8 mouse cellular contexts compared by ENCODE assay signal in the genomic region with DNA sequence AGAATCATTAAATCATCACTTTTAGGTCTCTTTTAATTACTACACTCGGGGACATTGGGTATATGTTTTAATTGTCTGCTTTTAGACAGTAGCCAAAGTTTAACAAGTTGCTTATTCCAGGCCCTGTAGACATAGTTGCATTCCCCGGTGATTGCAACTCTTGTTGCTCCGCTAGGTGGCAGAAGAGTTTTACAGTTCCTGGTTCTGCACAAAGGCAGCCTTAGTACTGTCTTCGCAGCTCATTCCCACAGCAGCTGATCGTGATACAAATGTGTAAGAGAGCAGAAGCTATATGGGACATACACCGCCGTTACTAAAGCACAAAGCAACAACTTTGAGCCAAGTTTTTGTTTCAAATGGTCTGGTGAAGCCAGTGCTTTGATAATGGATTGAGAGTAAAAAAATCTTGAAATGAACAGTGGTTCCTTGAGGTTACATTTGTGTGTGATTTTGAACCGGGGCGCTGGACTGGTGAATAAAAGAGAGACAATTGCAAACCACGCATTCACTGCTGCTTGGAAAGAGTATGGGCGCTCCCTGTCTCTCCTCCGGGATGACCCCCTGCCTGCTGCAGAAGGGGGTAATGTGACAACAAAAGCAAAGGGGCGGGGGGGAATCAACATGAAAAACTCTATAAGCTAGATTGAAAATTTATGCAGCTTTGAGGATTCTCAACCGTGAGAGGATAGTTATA.
DNase-seq lines count a peak whose midpoint lies in the region; ATAC-seq and TF ChIP-seq lines count a peak whose summit lies in the region.

No protein-coding gene starts in this region.

- H3K9me3 ChIP-seq in embryonic facial prominence, embryonic 15.5 days (replicated peaks) = no peaks in the 10 kb centered on the region
- no peaks in the 10 kb centered on the region for H3K9me3 ChIP-seq in heart, postnatal 0 days (replicated peaks; ENCODE audit: control insufficient read depth, low read length)
- no peaks in the 10 kb centered on the region for H3K9me3 ChIP-seq in liver, embryonic 14.5 days (ENCODE audit: control insufficient read depth, low read length)

- peak; percentile 34; the same call in 1 of the 2 replicates for ATAC-seq in embryonic facial prominence, embryonic 15.5 days (ENCODE audit: insufficient number of reproducible peaks, low FRiP score, low TSS enrichment, low read depth)
- no peak for ATAC-seq in heart, postnatal 0 days (ENCODE audit: insufficient read depth, low read depth)
- no peak for ATAC-seq in liver, embryonic 14.5 days (ENCODE audit: insufficient read depth)
- ATAC-seq in erythroid progenitor cell, adult 5-6 weeks (replicated peaks; ENCODE audit: low FRiP score, poor library complexity, severe bottlenecking) = no peak

- H3K27me3 ChIP-seq in embryonic facial prominence, embryonic 15.5 days = no peaks in the 10 kb centered on the region
- no peaks in the 10 kb centered on the region for H3K27me3 ChIP-seq in heart, postnatal 0 days (ENCODE audit: control insufficient read depth, insufficient read depth, low read length)
- H3K27me3 ChIP-seq in liver, embryonic 14.5 days (ENCODE audit: control insufficient read depth, insufficient read depth, low read length) = no peaks in the 10 kb centered on the region

- no peak for TF ChIP-seq EP300 in heart, postnatal 0 days (IDR thresholded peaks at IDR 0.05; ENCODE audit: low read depth)
- no peak for TF ChIP-seq EP300 in liver, embryonic 14.5 days (IDR thresholded peaks at IDR 0.05; ENCODE audit: low read depth)

- no peak overlapping the region for H3K4me3 ChIP-seq in embryonic facial prominence, embryonic 15.5 days (replicated peaks)
- H3K4me3 ChIP-seq in heart, postnatal 0 days (ENCODE audit: low read depth, low read length) = no peak overlapping the region
- no peak overlapping the region for H3K4me3 ChIP-seq in liver, embryonic 14.5 days (ENCODE audit: insufficient read depth in 1 of 2, low read depth in 2 of 2, low read length in 2 of 2)

- H3K36me3 ChIP-seq in embryonic facial prominence, embryonic 15.5 days = no peaks in the 10 kb centered on the region
- no peaks in the 10 kb centered on the region for H3K36me3 ChIP-seq in heart, postnatal 0 days (replicated peaks; ENCODE audit: control insufficient read depth, insufficient read depth, low read length)
- no peaks in the 10 kb centered on the region for H3K36me3 ChIP-seq in liver, embryonic 14.5 days (replicated peaks; ENCODE audit: control insufficient read depth, insufficient read depth, low read depth)

- no peak overlapping the region for H3K27ac ChIP-seq in embryonic facial prominence, embryonic 15.5 days (replicated peaks)
- no peak overlapping the region for H3K27ac ChIP-seq in heart, postnatal 0 days (ENCODE audit: low read depth)
- H3K27ac ChIP-seq in liver, embryonic 14.5 days = no peak overlapping the region

- WGBS in embryonic facial prominence, embryonic 15.5 days = 18% methylated on average over 14 of the region's 14 CpGs
- 31% methylated on average over 14 of the region's 14 CpGs for WGBS in heart, postnatal 0 days
- whole genome bisulfite sequencing in liver, embryonic 14.5 days (ENCODE audit: insufficient replicate concordance) = 32% methylated on average over 14 of the region's 14 CpGs

- peak; percentile 71 for DNase-seq in A20 (ENCODE audit: low read depth, low spot score)
- DNase-seq in adrenal gland, postnatal 36 days = peak; percentile 65
- peak; percentile 39 for DNase-seq in heart, postnatal 0 days (ENCODE audit: low spot score)
- DNase-seq in kidney, postnatal 36 days = peak; percentile 50 to 80
- DNase-seq in liver, embryonic 14.5 days (ENCODE audit: low read depth in 3 of 3, low spot score in 3 of 3) = peak in 2 of 3 experiments; percentile 0 to 5
- DNase-seq in ovary, postnatal 14 days (ENCODE audit: low spot score) = peak; percentile 60

- no peaks in the 10 kb centered on the region; the same call in 1 of the 2 replicates for H3K4me1 ChIP-seq in embryonic facial prominence, embryonic 15.5 days
- no peaks in the 10 kb centered on the region for H3K4me1 ChIP-seq in heart, postnatal 0 days (ENCODE audit: control insufficient read depth, insufficient read depth)
- no peaks in the 10 kb centered on the region for H3K4me1 ChIP-seq in liver, embryonic 14.5 days (replicated peaks; ENCODE audit: control insufficient read depth in 2 of 2, insufficient read depth in 2 of 2, low read length in 1 of 2)

- TF ChIP-seq CTCF in heart, postnatal 0 days (IDR thresholded peaks at IDR 0.05; ENCODE audit: low read depth) = peak; percentile 82
- TF ChIP-seq CTCF in liver, embryonic 14.5 days (IDR thresholded peaks at IDR 0.05; ENCODE audit: low read depth) = peak; percentile 54; the same call in 1 of the 2 replicates

- H3K9ac ChIP-seq in embryonic facial prominence, embryonic 15.5 days = no peak overlapping the region
- no peak overlapping the region for H3K9ac ChIP-seq in heart, postnatal 0 days (replicated peaks; ENCODE audit: low read depth, low read length)
- H3K9ac ChIP-seq in liver, embryonic 14.5 days (replicated peaks) = no peak overlapping the region

- H3K4me2 ChIP-seq in embryonic facial prominence, embryonic 15.5 days (replicated peaks) = peak overlapping the region; percentile 31
- H3K4me2 ChIP-seq in heart, postnatal 0 days (ENCODE audit: low read depth, low read length) = no peak overlapping the region
- no peak overlapping the region for H3K4me2 ChIP-seq in liver, embryonic 14.5 days (ENCODE audit: low read depth)

Comparison
In these comparisons a context has a peak if more than half of its experiments do, and no peak if none do; other contexts are left out.
1. DNase-seq: peak in every context shown above with its lines; median percentile 71 in A20; 65 in adrenal gland, postnatal 36 days; 65 in kidney, postnatal 36 days; 60 in ovary, postnatal 14 days; 39 in heart, postnatal 0 days; 2 in liver, embryonic 14.5 days.